Mouse (Mus musculus): ENCODE measurements around the gene Znrf3. TPM values are rescaled to one million over a fixed set of nuclear protein-coding genes. Genes with fewer than 3 reads are reported as not detected.
A peak's percentile ranks its signal among the peaks of the same experiment; 100 is the strongest.

The Znrf3 gene
- polyA plus RNA-seq, 1 experiment: 6.0 TPM

DNA sequence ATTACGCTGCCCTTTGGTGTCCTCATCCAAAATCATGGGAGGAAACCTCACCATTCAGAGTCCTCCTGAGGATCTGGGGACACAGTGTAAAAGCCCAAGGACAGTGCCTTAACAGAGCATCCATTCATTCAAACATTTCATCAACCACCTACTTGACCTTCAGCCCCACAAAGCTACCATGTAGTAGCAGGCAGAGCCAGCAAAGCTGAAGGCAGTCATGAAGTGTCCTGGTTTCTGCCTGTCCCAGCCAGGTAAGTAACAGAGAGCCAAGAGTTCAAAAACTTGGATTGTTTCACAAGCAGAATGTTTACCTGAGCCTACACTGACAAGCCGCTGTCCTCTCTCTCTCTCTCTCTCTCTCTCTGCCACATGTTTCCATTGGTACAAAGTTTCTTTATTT is 18.3 kb downstream of the Znrf3 start:
- Histone ChIP-seq H3K4me3 (ENCODE audit: insufficient read depth, low read length) (no peak overlapping the region), H3K27ac (ENCODE audit: insufficient read depth, low read length) (no peak overlapping the region), H3K4me1 (ENCODE audit: control insufficient read depth, insufficient read depth, low read length) (peaks cover 8% of the 10 kb centered on the region)
- TF ChIP-seq CTCF (IDR thresholded peaks at IDR 0.05; ENCODE audit: extremely low read depth, insufficient read depth, low read length) (no peak), POLR2A (IDR thresholded peaks at IDR 0.05; ENCODE audit: extremely low read depth, insufficient read depth, low read length) (no peak)

DNA sequence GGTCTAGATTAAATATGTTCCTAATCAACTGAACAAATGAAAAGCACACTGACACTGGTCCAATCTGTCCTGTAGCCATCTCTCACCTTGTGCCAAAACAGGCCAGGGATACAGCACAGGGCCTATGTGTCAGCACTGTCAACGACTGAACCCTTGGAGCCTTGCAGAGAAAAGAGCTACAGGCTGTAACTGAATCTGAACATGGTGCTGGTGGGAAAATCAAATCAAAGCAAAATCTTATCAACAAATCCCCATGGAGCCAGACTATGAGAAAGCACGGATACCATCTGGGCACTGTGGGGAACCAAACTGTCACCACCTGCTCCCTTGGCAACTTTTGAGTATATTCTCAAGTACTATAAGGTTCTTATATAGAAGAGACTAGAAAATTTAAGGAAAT is 19.5 kb downstream of the Znrf3 start:
- Histone ChIP-seq H3K4me1 (ENCODE audit: control insufficient read depth, insufficient read depth, low read length) (peaks cover 6% of the 10 kb centered on the region), H3K27ac (ENCODE audit: insufficient read depth, low read length) (no peak overlapping the region), H3K4me3 (ENCODE audit: insufficient read depth, low read length) (no peak overlapping the region)
- TF ChIP-seq CTCF (IDR thresholded peaks at IDR 0.05; ENCODE audit: extremely low read depth, insufficient read depth, low read length): no peak
- TF ChIP-seq POLR2A (IDR thresholded peaks at IDR 0.05; ENCODE audit: extremely low read depth, insufficient read depth, low read length): no peak

DNA sequence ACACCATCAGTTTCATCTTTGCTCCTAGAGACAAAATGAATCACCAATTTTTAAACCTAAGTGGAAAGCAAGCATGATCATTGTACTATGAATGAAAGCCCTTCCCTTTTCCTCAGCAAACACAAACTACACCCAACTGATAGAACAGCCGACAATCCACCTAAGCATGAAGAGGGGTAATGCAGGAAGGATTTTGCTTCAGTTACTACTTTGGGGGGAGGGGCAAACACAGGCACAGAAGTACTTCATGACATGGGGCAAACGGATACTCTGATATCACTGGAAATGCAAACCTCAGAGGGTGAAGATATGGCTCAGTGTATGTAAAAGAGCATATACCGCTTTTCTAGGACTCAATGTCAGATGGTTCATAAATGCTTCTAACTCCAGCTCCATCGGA is 20.5 kb downstream of the Znrf3 start:
- Histone ChIP-seq H3K27ac (ENCODE audit: insufficient read depth, low read length) (no peak overlapping the region), H3K4me3 (ENCODE audit: insufficient read depth, low read length) (no peak overlapping the region)
- TF ChIP-seq CTCF (IDR thresholded peaks at IDR 0.05; ENCODE audit: extremely low read depth, insufficient read depth, low read length) (no peak), POLR2A (IDR thresholded peaks at IDR 0.05; ENCODE audit: extremely low read depth, insufficient read depth, low read length) (no peak)

DNA sequence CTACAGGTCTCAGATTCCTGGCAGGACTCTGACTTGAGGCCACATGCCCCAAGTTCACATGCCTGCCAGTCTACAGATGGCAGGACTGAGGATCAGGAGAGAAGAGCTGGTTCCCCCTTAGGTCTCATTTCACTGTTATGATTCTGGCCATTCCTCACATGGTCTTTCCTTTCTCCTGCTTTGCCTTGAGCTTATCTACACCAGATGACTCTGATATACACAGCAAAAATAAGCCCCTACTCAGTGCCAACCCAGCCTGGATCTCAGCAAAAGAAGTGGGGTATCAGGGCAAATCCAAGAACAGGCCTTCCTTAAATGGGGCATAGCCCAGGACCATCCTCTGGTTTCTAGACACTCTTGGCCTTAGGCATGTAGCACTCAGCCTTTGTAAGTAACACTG is 21.6 kb downstream of the Znrf3 start:
- no peak overlapping the region for H3K4me3 ChIP-seq (ENCODE audit: insufficient read depth, low read length)
- H3K27ac ChIP-seq (ENCODE audit: insufficient read depth, low read length): no peak overlapping the region
- TF ChIP-seq POLR2A (IDR thresholded peaks at IDR 0.05; ENCODE audit: extremely low read depth, insufficient read depth, low read length) (no peak), CTCF (IDR thresholded peaks at IDR 0.05; ENCODE audit: extremely low read depth, insufficient read depth, low read length) (no peak)
- peaks cover 6% of the 10 kb centered on the region for H3K4me1 ChIP-seq (ENCODE audit: control insufficient read depth, insufficient read depth, low read length)

More for the DNA sequence above, 20.5 kb downstream of the Znrf3 start:
- peaks cover 6% of the 10 kb centered on the region for H3K4me1 ChIP-seq (ENCODE audit: control insufficient read depth, insufficient read depth, low read length)

DNA sequence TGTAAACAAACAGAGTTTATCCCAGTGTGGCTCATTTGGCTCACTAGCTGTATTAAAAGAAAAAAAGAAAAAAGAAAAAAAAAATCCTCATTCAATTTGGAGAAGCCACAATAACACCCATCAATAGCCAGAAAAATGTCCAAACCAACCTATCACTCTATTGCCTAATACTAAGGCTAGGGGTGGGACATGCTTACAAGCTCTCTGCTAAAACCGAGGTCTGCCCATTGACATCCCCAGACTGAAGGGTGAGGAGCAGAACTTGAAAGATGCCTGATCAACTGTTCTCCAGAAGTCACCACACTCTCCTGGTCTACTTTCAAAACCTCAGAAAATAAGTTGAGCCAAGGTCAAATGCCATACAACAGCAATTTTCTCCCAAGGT is 22.4 kb downstream of the Znrf3 start:
- no peak overlapping the region for H3K27ac ChIP-seq (ENCODE audit: insufficient read depth, low read length)
- peaks cover 6% of the 10 kb centered on the region for H3K4me1 ChIP-seq (ENCODE audit: control insufficient read depth, insufficient read depth, low read length)
- TF ChIP-seq POLR2A (IDR thresholded peaks at IDR 0.05; ENCODE audit: extremely low read depth, insufficient read depth, low read length) (no peak), CTCF (IDR thresholded peaks at IDR 0.05; ENCODE audit: extremely low read depth, insufficient read depth, low read length) (no peak)
- no peak overlapping the region for H3K4me3 ChIP-seq (ENCODE audit: insufficient read depth, low read length)

DNA sequence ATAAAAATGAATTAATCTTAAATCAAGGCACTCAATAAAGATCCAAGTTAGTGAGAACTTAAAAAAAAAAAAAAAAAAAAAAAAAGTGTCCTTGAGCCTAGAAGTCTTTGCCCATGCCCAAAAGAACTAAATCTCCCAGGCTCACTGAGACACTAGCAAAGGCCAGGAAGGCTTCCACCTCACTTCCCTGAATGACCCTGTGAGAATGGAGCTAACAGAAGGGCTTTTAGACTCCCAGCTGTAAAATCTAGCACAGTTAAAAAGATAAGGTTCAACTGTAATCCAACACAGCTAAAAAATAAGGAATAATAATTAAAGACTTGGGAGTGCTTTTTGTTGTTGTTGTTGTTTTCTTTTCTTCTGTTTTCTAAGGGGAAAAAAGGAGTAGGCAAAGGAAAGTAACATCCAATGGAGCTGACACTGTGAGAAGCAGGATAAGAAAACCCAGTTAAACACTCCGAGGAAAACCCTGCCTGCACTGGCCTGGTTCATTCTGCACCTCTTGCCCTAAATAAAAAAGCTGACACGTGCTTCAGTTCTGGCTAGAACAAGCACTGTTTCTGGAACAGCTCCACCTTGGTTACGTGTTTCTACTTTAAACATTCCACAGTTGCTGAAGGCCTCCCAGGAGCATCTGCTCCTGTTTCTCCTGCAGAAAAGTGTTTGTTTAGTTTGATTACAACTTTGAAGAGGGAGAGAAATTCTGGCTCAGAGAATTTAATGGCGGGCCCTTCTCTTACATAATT is 23.0 kb downstream of the Znrf3 start:
- peaks cover 6% of the 10 kb centered on the region for H3K4me1 ChIP-seq (ENCODE audit: control insufficient read depth, insufficient read depth, low read length)
- TF ChIP-seq CTCF (IDR thresholded peaks at IDR 0.05; ENCODE audit: extremely low read depth, insufficient read depth, low read length) (no peak), POLR2A (IDR thresholded peaks at IDR 0.05; ENCODE audit: extremely low read depth, insufficient read depth, low read length) (no peak)
- H3K4me3 ChIP-seq (ENCODE audit: insufficient read depth, low read length): no peak overlapping the region
- no peak overlapping the region for H3K27ac ChIP-seq (ENCODE audit: insufficient read depth, low read length)

DNA sequence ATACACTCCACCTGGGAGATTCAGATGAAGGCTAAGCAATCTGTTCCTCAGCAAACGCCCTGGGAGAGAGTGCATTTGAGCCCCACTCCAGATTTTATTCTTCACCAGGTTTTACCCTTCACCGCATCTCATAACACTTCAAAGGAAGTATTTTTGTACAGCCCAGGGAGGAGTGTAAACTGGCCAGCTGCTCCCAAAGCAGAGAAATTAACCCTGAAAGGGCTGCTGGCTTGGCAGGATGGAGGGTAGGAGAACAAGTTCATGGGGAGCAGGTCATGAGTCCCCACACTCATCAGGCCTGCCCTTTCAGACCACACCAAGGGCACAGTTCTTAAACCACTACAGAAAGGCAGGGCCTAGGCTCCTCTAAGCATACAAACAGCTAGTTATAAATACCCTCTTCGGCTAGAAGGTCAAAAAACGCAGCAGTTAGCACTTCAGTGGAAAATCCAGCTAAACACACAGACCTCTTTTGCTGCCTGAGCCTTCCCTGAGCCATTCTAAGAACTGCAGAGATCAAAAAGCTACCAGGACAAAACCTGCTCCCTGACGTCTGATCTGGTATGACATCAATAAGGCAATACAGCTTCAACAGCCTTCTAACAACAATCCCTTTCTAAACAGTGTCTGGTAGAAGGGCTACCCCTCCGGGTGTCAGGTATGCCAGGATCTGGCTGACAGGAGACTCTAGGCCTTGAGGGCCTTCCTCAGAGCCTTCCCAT is 28.9 kb downstream of the Znrf3 start:
- TF ChIP-seq POLR2A (IDR thresholded peaks at IDR 0.05; ENCODE audit: extremely low read depth, insufficient read depth, low read length) (no peak), CTCF (IDR thresholded peaks at IDR 0.05; ENCODE audit: extremely low read depth, insufficient read depth, low read length) (no peak)
- Histone ChIP-seq H3K4me1 (ENCODE audit: control insufficient read depth, insufficient read depth, low read length) (peaks cover 17% of the 10 kb centered on the region), H3K27ac (ENCODE audit: insufficient read depth, low read length) (peak overlapping the region; percentile 90), H3K4me3 (ENCODE audit: insufficient read depth, low read length) (no peak overlapping the region)

DNA sequence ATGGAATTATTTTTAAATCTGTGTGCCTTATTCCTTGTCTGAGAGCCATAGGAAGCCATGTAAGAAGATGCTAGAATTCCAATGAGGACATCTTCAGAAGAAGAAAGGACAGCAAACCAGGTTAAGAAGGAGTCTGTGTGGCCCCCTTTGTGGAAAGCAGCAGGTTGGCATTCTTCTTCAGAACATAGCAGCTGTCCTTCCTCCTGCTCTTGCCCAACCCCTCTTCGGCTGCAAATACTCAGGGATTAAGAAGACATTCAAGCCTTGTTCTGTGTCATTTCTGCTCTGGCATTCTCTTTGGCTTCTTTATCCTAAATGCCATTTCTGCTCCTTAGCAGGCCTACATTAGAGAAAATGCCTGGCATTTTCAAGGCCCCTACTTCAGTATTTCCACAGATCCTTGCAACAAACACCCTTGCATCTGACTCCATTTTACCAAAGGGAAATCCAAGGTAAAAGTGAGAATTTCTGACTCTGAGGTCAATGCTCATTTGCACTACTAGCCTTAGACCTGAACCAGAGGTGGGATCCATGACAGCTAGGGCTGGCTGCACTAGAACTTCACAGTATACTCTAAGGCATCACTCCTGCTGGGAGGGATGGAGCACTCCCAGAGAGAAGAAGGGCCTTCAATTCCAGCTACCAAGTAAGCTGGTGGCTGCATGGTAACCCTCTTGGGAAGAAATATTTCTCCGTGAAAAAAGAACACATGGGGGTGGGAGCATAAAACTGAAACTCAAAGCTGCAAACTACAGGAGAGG is 29.6 kb downstream of the Znrf3 start:
- peak overlapping the region; percentile 63; the same call in 1 of the 2 replicates for H3K27ac ChIP-seq (ENCODE audit: insufficient read depth, low read length)
- H3K4me3 ChIP-seq (ENCODE audit: insufficient read depth, low read length): no peak overlapping the region
- H3K4me1 ChIP-seq (ENCODE audit: control insufficient read depth, insufficient read depth, low read length): peaks cover 17% of the 10 kb centered on the region
- TF ChIP-seq POLR2A (IDR thresholded peaks at IDR 0.05; ENCODE audit: extremely low read depth, insufficient read depth, low read length) (no peak), CTCF (IDR thresholded peaks at IDR 0.05; ENCODE audit: extremely low read depth, insufficient read depth, low read length) (no peak)

DNA sequence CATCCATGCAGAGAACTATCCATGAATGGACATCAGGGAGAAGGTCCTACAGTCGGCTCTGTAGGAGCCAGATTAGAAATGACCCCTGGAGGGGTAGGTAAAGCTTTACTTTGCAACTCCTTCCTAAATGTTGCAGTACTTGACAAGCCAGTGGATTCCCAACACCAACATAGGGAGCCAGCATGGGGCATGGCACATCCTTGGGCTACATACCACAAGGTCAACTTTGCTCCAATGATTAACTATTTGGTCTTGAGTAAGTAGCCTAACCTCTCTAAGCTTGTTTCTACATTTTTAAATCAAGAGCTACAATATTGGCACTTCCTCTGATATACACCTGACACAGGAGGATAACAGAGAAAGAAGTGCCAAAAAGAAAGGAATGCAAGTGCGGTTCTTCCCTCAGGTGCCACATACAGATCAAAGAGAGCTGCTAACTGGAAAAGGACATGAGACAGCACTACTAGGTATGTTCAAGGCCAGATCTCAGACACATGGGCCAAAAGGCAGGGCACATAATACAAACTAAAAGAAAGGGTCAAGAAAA is 31.9 kb downstream of the Znrf3 start:
- H3K27ac ChIP-seq (ENCODE audit: insufficient read depth, low read length): no peak overlapping the region
- H3K4me1 ChIP-seq (ENCODE audit: control insufficient read depth, insufficient read depth, low read length): peaks cover 17% of the 10 kb centered on the region
- no peak overlapping the region for H3K4me3 ChIP-seq (ENCODE audit: insufficient read depth, low read length)
- TF ChIP-seq POLR2A (IDR thresholded peaks at IDR 0.05; ENCODE audit: extremely low read depth, insufficient read depth, low read length) (no peak), CTCF (IDR thresholded peaks at IDR 0.05; ENCODE audit: extremely low read depth, insufficient read depth, low read length) (no peak)
